Mouse (Mus musculus) E14TG2a.4 (cell line): ENCODE measurements around the gene Fam234a.
"Not testable (repeated sequence)": the region's sequence is repeated elsewhere in the genome, so short reads cannot be mapped to it uniquely, and the experiment has no call there.

Experiments used
- H3K27me3 ChIP-seq: 2 replicates; pipeline ENCODE4 v1.6.1; 2014; ENCODE audit warnings: low read length, control low read depth; ENCODE audit not compliant: insufficient read depth
- H3K36me3 ChIP-seq: 2 replicates; pipeline ENCODE4 v1.6.1; 2014; ENCODE audit warnings: low read length, control low read depth; ENCODE audit not compliant: insufficient read depth
- H3K4me1 ChIP-seq: replicated peaks from 2 replicates; pipeline ENCODE4 v1.6.1; 2014; ENCODE audit warnings: low read depth, low read length, control low read depth
- H3K4me3 ChIP-seq: replicated peaks from 2 replicates; pipeline ENCODE4 v1.5.1; 2014; ENCODE audit warnings: mild to moderate bottlenecking, low read length
- H3K9me3 ChIP-seq: 2 replicates; pipeline ENCODE4 v1.6.1; 2014; ENCODE audit warnings: low read length, control low read depth
- CTCF ChIP-seq: conservative IDR thresholded peaks from 2 replicates; pipeline ENCODE4 v1.5.1; 2014; ENCODE audit warnings: low read length
- NANOG ChIP-seq: IDR thresholded peaks from 2 replicates; pipeline ENCODE4 v1.6.1; 2014; ENCODE audit warnings: borderline replicate concordance, low read length, mixed read lengths
- POU5F1 ChIP-seq: IDR thresholded peaks from 2 replicates; pipeline ENCODE4 v1.6.1; 2014; ENCODE audit warnings: low read length, borderline replicate concordance

Fam234a gene

DNA sequence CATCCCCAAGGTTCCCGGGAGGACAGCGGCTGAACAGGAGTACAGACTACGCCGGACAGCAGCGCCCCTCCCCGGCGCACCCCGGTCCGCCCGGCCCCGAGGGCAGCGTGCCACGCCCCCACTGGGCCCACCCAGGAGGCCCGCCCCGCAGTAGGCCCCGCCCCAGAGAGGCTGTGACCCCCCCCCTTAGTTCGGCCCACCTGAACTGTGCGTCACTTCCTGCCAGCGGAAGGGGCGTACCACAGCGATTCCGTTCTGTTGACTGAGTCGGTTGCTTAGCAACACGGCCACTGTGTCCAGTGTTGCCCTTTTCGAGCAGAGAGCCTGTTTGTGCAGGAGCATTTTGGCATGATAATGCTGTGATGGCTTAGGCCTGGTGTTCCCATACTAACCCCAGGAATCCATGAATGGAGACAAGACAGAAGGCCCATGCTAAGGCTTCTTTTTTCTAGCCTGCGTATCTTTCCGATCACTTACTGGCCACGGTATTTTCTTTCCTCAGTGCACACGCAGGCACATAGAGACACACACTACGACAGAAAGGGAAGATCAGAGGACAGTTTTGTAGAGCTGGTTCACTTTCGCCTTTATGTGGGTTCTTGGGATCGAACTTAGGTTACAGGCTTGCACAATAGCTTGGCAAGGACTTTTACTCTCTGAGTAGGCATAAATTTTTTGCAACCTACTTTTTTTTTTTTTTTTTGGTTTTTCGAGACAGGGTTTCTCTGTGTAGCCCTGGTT is at the start of gene Fam234a:
Gene Fam234a, minus strand, starts transcription at position 142 of the 741 bp plus-strand sequence.
- Histone ChIP-seq H3K9me3 (no peaks in the 10 kb centered on the region), H3K36me3 (no peaks in the 10 kb centered on the region), H3K27me3 (no peaks in the 10 kb centered on the region), H3K4me3 (peak within 1 kb of the TSS; percentile 89), H3K4me1 (peaks cover 44% of the 10 kb centered on the region)
- TF ChIP-seq CTCF (no peak), POU5F1 (no peak), NANOG (no peak)

DNA sequence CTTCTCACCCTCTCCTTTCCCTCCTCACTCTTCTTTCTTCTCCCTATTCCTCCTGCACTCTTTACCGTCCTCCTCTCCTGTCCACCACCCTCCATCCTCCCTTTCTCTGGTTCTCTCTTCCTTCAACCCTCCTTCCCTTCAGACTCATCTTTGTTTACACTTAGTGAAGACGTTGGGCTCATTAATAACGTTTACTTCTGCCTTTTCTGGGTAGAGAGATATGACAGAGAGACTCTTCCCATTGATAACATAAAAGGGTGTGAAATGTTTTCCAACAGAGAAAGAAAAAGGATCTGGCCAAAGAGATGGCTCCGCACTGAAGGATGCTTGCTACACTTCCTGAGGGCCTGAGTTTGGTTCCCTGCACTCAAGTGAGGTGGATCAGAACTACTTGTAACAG is 45.4 kb upstream of the Fam234a start:
- TF ChIP-seq CTCF (no peak), NANOG (no peak), POU5F1 (no peak)
- Histone ChIP-seq H3K27me3 (no peaks in the 10 kb centered on the region), H3K4me3 (no peak overlapping the region), H3K36me3 (peaks cover 67% of the 10 kb centered on the region), H3K4me1 (peaks cover 21% of the 10 kb centered on the region), H3K9me3 (peaks cover 63% of the 10 kb centered on the region)

DNA sequence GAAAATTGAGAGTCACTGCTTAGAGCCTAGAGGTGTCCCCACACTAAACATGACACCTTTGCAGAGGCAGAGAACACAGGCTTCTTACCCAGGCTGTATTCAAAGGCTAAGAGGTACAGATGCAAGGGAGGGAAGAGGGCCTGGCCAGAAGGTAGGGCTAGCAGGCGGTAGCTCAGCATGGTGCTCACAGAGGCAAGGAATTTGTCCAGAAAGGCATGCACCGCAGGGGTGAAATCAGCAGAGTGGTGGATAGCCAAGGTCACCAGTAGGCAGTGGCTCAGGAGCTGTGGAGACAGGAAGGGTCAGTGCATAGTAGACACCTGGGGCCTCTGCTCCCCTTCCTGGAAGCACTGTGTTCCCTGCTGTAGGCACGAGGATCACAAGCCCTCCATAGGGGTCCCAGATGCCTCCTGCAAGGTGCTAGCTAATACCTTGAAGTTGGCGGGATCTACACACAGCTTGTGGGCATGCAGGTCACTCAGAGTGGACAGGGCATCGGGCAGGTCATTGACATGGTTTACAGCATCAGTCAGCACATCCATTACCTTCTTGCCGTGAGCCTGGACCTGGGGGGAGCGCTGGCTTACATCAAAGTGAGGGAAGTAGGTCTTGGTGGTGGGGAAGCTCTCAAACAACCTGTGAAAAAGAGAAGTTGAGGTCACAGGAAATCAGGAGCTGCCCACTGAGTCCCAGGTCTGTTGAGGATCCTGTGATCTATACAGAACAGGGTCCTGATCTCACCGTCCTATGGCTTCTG is 42.3 kb upstream of the Fam234a start:
- no peaks in the 10 kb centered on the region for H3K27me3 ChIP-seq
- TF ChIP-seq NANOG: no peak
- TF ChIP-seq POU5F1: no peak
- TF ChIP-seq CTCF: no peak
- H3K9me3 ChIP-seq: peaks cover 35% of the 10 kb centered on the region
- peaks cover 98% of the 10 kb centered on the region for H3K36me3 ChIP-seq
- no peak overlapping the region for H3K4me3 ChIP-seq
- H3K4me1 ChIP-seq: peaks cover 46% of the 10 kb centered on the region

- H3K4me1 ChIP-seq: peaks cover 55% of the 10 kb centered on the region
- no peak overlapping the region for H3K4me3 ChIP-seq
- no peaks in the 10 kb centered on the region for H3K27me3 ChIP-seq
- H3K9me3 ChIP-seq: no peaks in the 10 kb centered on the region
- H3K36me3 ChIP-seq: peaks cover 90% of the 10 kb centered on the region
- TF ChIP-seq POU5F1: no peak
- TF ChIP-seq NANOG: no peak
- TF ChIP-seq CTCF: peak; percentile 67
Measured at GRCm38 (mm10) chr17:26276711-26277110, 32.7 kb upstream of the Fam234a start.

DNA sequence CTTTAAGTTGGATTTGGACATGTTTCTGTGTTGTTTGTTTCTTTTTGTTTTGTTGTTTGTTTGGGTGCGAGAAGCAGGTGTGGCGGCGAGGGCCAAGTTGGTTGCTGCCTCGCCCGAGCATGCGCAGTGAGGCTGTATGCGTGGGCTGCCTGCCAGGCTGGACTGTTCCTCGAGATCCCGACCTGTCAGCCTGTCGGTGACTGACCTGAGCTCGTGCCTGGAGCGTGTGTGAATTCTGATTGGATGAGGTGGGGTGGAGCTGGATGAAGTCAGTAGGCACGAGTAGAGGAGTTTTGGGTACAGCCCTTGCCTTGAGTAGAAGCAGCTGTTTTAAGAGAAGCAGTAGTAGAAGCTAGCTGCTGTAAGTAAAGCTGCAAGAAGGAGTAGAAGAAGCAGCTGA is 31.9 kb upstream of the Fam234a start:
- Histone ChIP-seq H3K9me3 (no peaks in the 10 kb centered on the region), H3K27me3 (no peaks in the 10 kb centered on the region), H3K4me3 (no peak overlapping the region), H3K4me1 (peaks cover 51% of the 10 kb centered on the region), H3K36me3 (peaks cover 90% of the 10 kb centered on the region)
- TF ChIP-seq NANOG (no peak), POU5F1 (no peak), CTCF (no peak)

- TF ChIP-seq NANOG (no peak), POU5F1 (no peak), CTCF (no peak)
- H3K27me3 ChIP-seq: no peaks in the 10 kb centered on the region
- H3K4me1 ChIP-seq: peaks cover 33% of the 10 kb centered on the region
- H3K9me3 ChIP-seq: no peaks in the 10 kb centered on the region
- H3K4me3 ChIP-seq: no peak overlapping the region
- peaks cover 87% of the 10 kb centered on the region for H3K36me3 ChIP-seq
Measured at GRCm38 (mm10) chr17:26272586-26272985, 28.5 kb upstream of the Fam234a start.

GRCm38 (mm10) chr17:26269577-26269976 is 25.5 kb upstream of the Fam234a start:
- H3K36me3 ChIP-seq: peaks cover 87% of the 10 kb centered on the region
- H3K4me1 ChIP-seq, H3K4me3 ChIP-seq, H3K9me3 ChIP-seq, H3K27me3 ChIP-seq: not testable (repeated sequence)

DNA sequence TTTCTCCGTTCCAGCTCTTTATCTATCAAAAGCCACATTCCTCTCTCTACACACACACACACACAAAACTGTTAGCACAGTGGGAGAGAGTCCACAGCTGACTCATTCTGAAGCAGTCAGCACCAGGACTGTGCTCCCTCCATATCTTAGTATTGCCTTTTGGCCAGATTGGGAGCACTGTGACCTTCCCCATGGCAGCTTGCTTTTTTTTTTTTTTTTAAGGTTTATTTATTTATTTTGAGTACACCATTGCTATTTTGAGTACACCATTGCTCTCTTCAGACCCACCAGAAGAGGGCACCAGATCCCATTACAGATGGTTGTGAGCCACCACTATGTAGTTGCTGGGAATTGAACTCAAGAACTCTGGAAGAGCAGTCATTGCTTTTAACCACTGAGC is 24.8 kb upstream of the Fam234a start:
- Histone ChIP-seq H3K27me3 (no peaks in the 10 kb centered on the region), H3K9me3 (no peaks in the 10 kb centered on the region), H3K4me3 (no peak overlapping the region), H3K36me3 (peaks cover 89% of the 10 kb centered on the region), H3K4me1 (peaks cover 8% of the 10 kb centered on the region; the same call in 1 of the 2 replicates)
- TF ChIP-seq NANOG (no peak), POU5F1 (no peak), CTCF (peak; percentile 49)
